Comparison of ENCODE assay signal across 8 mouse cellular contexts in genomic region chr6:37354449-37355179, GRCm38 (mm10). TPM values are rescaled to one million over a fixed set of nuclear protein-coding genes. Genes with fewer than 3 reads are reported as not detected.
A peak's percentile ranks its signal among the peaks of the same experiment; 100 is the strongest.
DNase-seq lines count a peak whose midpoint lies in the region; ATAC-seq lines count a peak whose summit lies in the region.

No protein-coding gene starts in this region.

- H3K4me3 ChIP-seq in heart, embryonic 16.5 days (ENCODE audit: low read length) = no peak overlapping the region
- no peak overlapping the region for H3K4me3 ChIP-seq in liver, embryonic 15.5 days (replicated peaks)
- no peak overlapping the region for H3K4me3 ChIP-seq in neural tube, embryonic 13.5 days

- peak overlapping the region; percentile 73 for H3K27ac ChIP-seq in heart, embryonic 16.5 days (ENCODE audit: low read length)
- H3K27ac ChIP-seq in liver, embryonic 15.5 days (replicated peaks) = no peak overlapping the region; the same call in 1 of the 2 replicates
- H3K27ac ChIP-seq in neural tube, embryonic 13.5 days (replicated peaks) = no peak overlapping the region; the same call in 1 of the 2 replicates

- H3K4me2 ChIP-seq in heart, embryonic 16.5 days (ENCODE audit: low read depth, low read length) = peak overlapping the region; percentile 20; the same call in 1 of the 2 replicates
- H3K4me2 ChIP-seq in liver, embryonic 15.5 days = peak overlapping the region; percentile 46
- H3K4me2 ChIP-seq in neural tube, embryonic 13.5 days = no peak overlapping the region

- no peaks in the 10 kb centered on the region for H3K27me3 ChIP-seq in heart, embryonic 16.5 days (ENCODE audit: control insufficient read depth, insufficient read depth, low read length)
- H3K27me3 ChIP-seq in liver, embryonic 15.5 days = no peaks in the 10 kb centered on the region
- H3K27me3 ChIP-seq in neural tube, embryonic 13.5 days = no peaks in the 10 kb centered on the region

- WGBS in heart, embryonic 16.5 days = 13% methylated on average over 17 of the region's 17 CpGs
- WGBS in liver, embryonic 15.5 days (ENCODE audit: insufficient replicate concordance) = 16% methylated on average over 17 of the region's 17 CpGs
- 34% methylated on average over 17 of the region's 17 CpGs for WGBS in neural tube, embryonic 13.5 days

- DNase-seq in CD8-positive naive resting alpha-beta T cell, adult 2 months (ENCODE audit: low read depth in 2 of 2, low spot score in 2 of 2) = peak; percentile 31 to 49
- DNase-seq in brain, embryonic 18.5 days (ENCODE audit: low read depth, low spot score) = peak; percentile 71
- peak; percentile 80 for DNase-seq in fibroblast of lung, adult 2 months (ENCODE audit: low read depth)
- DNase-seq in kidney, postnatal 10 days = peak; percentile 88
- DNase-seq in testis, postnatal 10 days (ENCODE audit: low spot score) = peak; percentile 80

- peaks cover 12% of the 10 kb centered on the region for H3K4me1 ChIP-seq in heart, embryonic 16.5 days (ENCODE audit: control insufficient read depth, insufficient read depth, low read length)
- H3K4me1 ChIP-seq in liver, embryonic 15.5 days (replicated peaks) = peaks cover 4% of the 10 kb centered on the region; the same call in 1 of the 2 replicates
- H3K4me1 ChIP-seq in neural tube, embryonic 13.5 days (replicated peaks) = peaks cover 5% of the 10 kb centered on the region; the same call in 1 of the 2 replicates

- peaks cover 50% of the 10 kb centered on the region for H3K36me3 ChIP-seq in heart, embryonic 16.5 days (ENCODE audit: control insufficient read depth, insufficient read depth)
- H3K36me3 ChIP-seq in liver, embryonic 15.5 days (replicated peaks) = peaks cover 12% of the 10 kb centered on the region; the same call in 1 of the 2 replicates
- H3K36me3 ChIP-seq in neural tube, embryonic 13.5 days = no peaks in the 10 kb centered on the region

- ATAC-seq in heart, embryonic 16.5 days (replicated peaks; ENCODE audit: extremely low read depth, insufficient read depth, low FRiP score) = peak; percentile 59
- ATAC-seq in liver, embryonic 15.5 days (ENCODE audit: insufficient read depth) = peak; percentile 54
- peak; percentile 47 for ATAC-seq in neural tube, embryonic 13.5 days (ENCODE audit: low read depth)

- no peaks in the 10 kb centered on the region for H3K9me3 ChIP-seq in heart, embryonic 16.5 days (replicated peaks; ENCODE audit: control insufficient read depth, low read length)
- no peaks in the 10 kb centered on the region for H3K9me3 ChIP-seq in liver, embryonic 15.5 days (replicated peaks)
- no peaks in the 10 kb centered on the region for H3K9me3 ChIP-seq in neural tube, embryonic 13.5 days

- 0 out of 2 replicates have a peak overlapping the region, but pooled peaks have one; percentile 48 for H3K9ac ChIP-seq in heart, embryonic 16.5 days (ENCODE audit: low read length)
- no peak overlapping the region for H3K9ac ChIP-seq in liver, embryonic 15.5 days
- H3K9ac ChIP-seq in neural tube, embryonic 13.5 days = no peak overlapping the region

RNA-seq across cellular contexts. Expression of gene Dgki, which starts 54.6 kb away (rescaled TPM):
- 0.47 and 0.62 TPM in 2 replicates for polyA plus RNA-seq in heart, embryonic 16.5 days (2015; fragmentation: Nextera tagmentation; extraction: Ambion mirVana)
- 0.06 and 0.08 TPM in 2 replicates for polyA plus RNA-seq in liver, embryonic 15.5 days (2015; fragmentation: Nextera tagmentation; extraction: Ambion mirVana)
- polyA plus RNA-seq in neural tube, embryonic 13.5 days (2015; fragmentation: Nextera tagmentation; extraction: Ambion mirVana) = 5.9 and 6.6 TPM in 2 replicates
